Mouse (Mus musculus): ENCODE data around the gene Bad. TPM values are rescaled to one million over a fixed set of nuclear protein-coding genes. Genes with fewer than 3 reads are reported as not detected.
"Not testable (repeated sequence)": the region's sequence is repeated elsewhere in the genome, so short reads cannot be mapped to it uniquely, and the experiment has no call there.

Gene Bad
- polyA plus RNA-seq, 1 experiment from 2014 or later = 61.7 TPM

DNA sequence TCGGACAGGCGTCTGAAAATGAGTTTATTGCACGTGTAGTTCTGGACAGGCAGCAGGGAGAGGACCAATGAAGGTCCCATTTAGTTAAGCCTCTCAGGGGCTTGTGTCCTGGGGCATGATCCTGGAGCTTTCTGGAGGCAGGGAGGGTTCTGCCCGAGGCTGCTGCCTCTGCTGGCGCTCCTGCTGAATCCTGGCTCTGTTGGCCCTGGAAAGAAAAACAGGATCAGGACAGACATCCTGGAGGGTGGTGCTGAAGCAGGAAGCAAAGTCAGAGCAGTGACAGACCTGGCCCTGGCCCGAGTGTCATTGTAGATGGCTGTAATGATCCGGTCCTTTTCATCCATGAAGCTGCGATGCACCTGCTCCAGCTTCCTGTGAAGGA, 46.2 kb downstream of the Bad start:
- ATAC-seq (ENCODE audit: low FRiP score) (no peak), DNase-seq (ENCODE audit: low spot score) (no peak)
- Histone ChIP-seq H3K36me3 (ENCODE audit: control insufficient read depth, insufficient read depth, low read length) (no peaks in the 10 kb centered on the region), H3K27me3 (ENCODE audit: control insufficient read depth, insufficient read depth, low read length) (no peaks in the 10 kb centered on the region), H3K4me3 (ENCODE audit: low read depth, low read length) (peak overlapping the region; percentile 77), H3K9ac (ENCODE audit: low read depth, low read length) (peak overlapping the region; percentile 89), H3K4me1 (replicated peaks; ENCODE audit: control insufficient read depth, insufficient read depth, low read length) (peaks cover 4% of the 10 kb centered on the region), H3K4me2 (replicated peaks; ENCODE audit: low read depth, low read length) (peak overlapping the region; percentile 99), H3K9me3 (ENCODE audit: control insufficient read depth, low read length) (no peaks in the 10 kb centered on the region), H3K27ac (ENCODE audit: low read depth, low read length) (peak overlapping the region; percentile 67)
- WGBS = under 1% methylated on average over 8 of the region's 8 CpGs

GRCm38 (mm10) chr19:6989251-6989650, 47.6 kb downstream of the Bad start:
- DNase-seq (ENCODE audit: low spot score) = no peak
- WGBS = 80% methylated on average over 8 of the region's 8 CpGs
- Histone ChIP-seq H3K36me3 (ENCODE audit: control insufficient read depth, insufficient read depth, low read length) (no peaks in the 10 kb centered on the region), H3K27me3 (ENCODE audit: control insufficient read depth, insufficient read depth, low read length) (no peaks in the 10 kb centered on the region), H3K9me3 (ENCODE audit: control insufficient read depth, low read length) (no peaks in the 10 kb centered on the region), H3K4me2 (replicated peaks; ENCODE audit: low read depth, low read length) (no peak overlapping the region), H3K4me3 (ENCODE audit: low read depth, low read length) (no peak overlapping the region), H3K27ac (ENCODE audit: low read depth, low read length) (no peak overlapping the region), H3K9ac (ENCODE audit: low read depth, low read length) (no peak overlapping the region), H3K4me1 (replicated peaks; ENCODE audit: control insufficient read depth, insufficient read depth, low read length) (peaks cover 7% of the 10 kb centered on the region)
- ATAC-seq (ENCODE audit: low FRiP score) = no peak

GRCm38 (mm10) chr19:6990712-6991111, 49.1 kb downstream of the Bad start:
- Histone ChIP-seq H3K4me2 (replicated peaks; ENCODE audit: low read depth, low read length) (no peak overlapping the region), H3K9me3 (ENCODE audit: control insufficient read depth, low read length) (no peaks in the 10 kb centered on the region), H3K9ac (ENCODE audit: low read depth, low read length) (no peak overlapping the region), H3K27me3 (ENCODE audit: control insufficient read depth, insufficient read depth, low read length) (no peaks in the 10 kb centered on the region), H3K4me3 (ENCODE audit: low read depth, low read length) (no peak overlapping the region), H3K4me1 (replicated peaks; ENCODE audit: control insufficient read depth, insufficient read depth, low read length) (peaks cover 7% of the 10 kb centered on the region), H3K27ac (ENCODE audit: low read depth, low read length) (no peak overlapping the region), H3K36me3 (ENCODE audit: control insufficient read depth, insufficient read depth, low read length) (no peaks in the 10 kb centered on the region)
- WGBS = 91% methylated on average over 6 of the region's 6 CpGs
- ATAC-seq (ENCODE audit: low FRiP score) = no peak
- no peak for DNase-seq (ENCODE audit: low spot score)

DNA sequence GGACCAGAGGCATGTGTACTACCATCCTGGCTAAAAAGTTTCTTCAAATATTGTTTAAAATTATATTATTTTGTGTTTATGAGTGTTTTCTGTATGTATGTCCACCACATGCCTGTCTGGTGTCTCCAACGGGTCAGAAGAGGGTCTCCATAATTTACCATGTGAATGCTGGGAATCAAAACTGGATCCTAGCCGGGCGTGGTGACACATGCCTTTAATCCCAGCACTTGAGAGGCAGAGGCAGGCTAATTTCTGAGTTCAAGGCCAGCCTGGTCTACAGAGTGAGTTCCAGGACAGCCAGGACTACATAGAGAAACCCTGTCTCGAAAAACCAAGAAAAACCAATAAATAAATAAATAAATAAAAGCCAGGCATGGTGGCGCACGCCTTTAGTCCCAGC, 49.5 kb downstream of the Bad start:
- not testable (repeated sequence) for H3K4me2 ChIP-seq (replicated peaks; ENCODE audit: low read depth, low read length); H3K9ac ChIP-seq (ENCODE audit: low read depth, low read length); H3K36me3 ChIP-seq (ENCODE audit: control insufficient read depth, insufficient read depth, low read length); H3K4me3 ChIP-seq (ENCODE audit: low read depth, low read length); H3K9me3 ChIP-seq (ENCODE audit: control insufficient read depth, low read length); H3K27ac ChIP-seq (ENCODE audit: low read depth, low read length); ATAC-seq (ENCODE audit: low FRiP score); DNase-seq (ENCODE audit: low spot score); H3K4me1 ChIP-seq (replicated peaks; ENCODE audit: control insufficient read depth, insufficient read depth, low read length); H3K27me3 ChIP-seq (ENCODE audit: control insufficient read depth, insufficient read depth, low read length)
- WGBS = 92% methylated on average over 6 of the region's 6 CpGs

DNA sequence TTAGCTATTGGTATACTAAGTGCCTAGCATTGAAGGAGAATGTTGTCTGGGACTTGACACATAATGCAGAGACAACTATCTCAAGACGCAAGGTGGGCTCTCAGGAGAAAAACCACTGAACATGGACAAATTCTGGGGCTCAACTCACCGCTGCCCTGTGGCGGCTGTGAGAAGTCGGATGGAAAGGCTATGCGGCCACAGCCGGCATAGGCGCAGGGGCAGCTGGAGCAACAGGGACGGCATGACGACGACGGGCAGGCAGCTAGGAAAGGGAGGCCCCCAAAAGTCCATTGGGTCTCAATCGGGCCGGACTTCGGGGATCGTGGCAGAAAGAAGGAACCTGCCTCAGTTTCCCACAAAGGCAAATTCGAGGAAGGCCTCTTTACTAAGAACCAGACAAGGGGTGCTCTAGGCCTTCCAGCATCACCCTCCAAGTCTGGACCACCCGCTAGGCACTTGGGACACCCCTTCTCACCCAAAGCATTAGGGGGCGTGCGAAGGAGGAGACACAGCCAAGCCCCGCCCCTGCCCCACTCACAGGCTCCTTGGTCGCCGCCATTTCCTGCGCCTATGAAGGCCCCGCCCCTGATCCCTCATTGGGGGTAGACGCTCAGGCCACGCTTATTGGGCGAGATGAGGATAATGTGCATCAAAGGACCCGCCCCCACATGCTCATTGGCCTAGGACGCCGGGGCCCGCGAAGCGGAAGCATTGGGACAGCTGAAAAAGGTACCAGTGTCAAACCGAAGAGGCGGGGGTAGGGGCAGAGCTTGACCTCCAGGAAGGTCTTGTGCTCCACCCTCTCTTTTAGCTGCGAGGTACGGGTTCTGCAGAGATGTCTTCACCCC, 50.6 kb downstream of the Bad start, which contains the start of gene Dnajc4:
Gene Dnajc4, minus strand, starts transcription at position 562 of the 848 bp plus-strand sequence.
- H3K4me3 ChIP-seq (ENCODE audit: low read depth, low read length) = peak within 1 kb of the TSS; percentile 43
- 1% methylated on average over 36 of the region's 37 CpGs for WGBS
- peak within 1 kb of the TSS; percentile 73 for H3K27ac ChIP-seq (ENCODE audit: low read depth, low read length)
- H3K9ac ChIP-seq (ENCODE audit: low read depth, low read length) = peak within 1 kb of the TSS; percentile 58
- peak within 1 kb of the TSS; percentile 84 for H3K4me2 ChIP-seq (replicated peaks; ENCODE audit: low read depth, low read length)
- DNase-seq (ENCODE audit: low spot score) (peak; percentile 96), ATAC-seq (ENCODE audit: low FRiP score) (peak; percentile 96)
- no peaks in the 10 kb centered on the region for H3K9me3 ChIP-seq (ENCODE audit: control insufficient read depth, low read length)
- peaks cover 13% of the 10 kb centered on the region for H3K4me1 ChIP-seq (replicated peaks; ENCODE audit: control insufficient read depth, insufficient read depth, low read length)
- no peaks in the 10 kb centered on the region for H3K36me3 ChIP-seq (ENCODE audit: control insufficient read depth, insufficient read depth, low read length)
- no peaks in the 10 kb centered on the region for H3K27me3 ChIP-seq (ENCODE audit: control insufficient read depth, insufficient read depth, low read length)

GRCm38 (mm10) chr19:6993011-6993770, 51.5 kb downstream of the Bad start:
- H3K4me3 ChIP-seq (ENCODE audit: low read depth, low read length) = peak overlapping the region; percentile 43
- 63% methylated on average over 14 of the region's 14 CpGs for WGBS

GRCm38 (mm10) chr19:6994002-6994401, 52.3 kb downstream of the Bad start:
- 89% methylated on average over 8 of the region's 8 CpGs for WGBS
- no peak overlapping the region for H3K27ac ChIP-seq (ENCODE audit: low read depth, low read length)
- H3K9me3 ChIP-seq (ENCODE audit: control insufficient read depth, low read length) = no peaks in the 10 kb centered on the region
- no peaks in the 10 kb centered on the region for H3K27me3 ChIP-seq (ENCODE audit: control insufficient read depth, insufficient read depth, low read length)
- peaks cover 10% of the 10 kb centered on the region for H3K4me1 ChIP-seq (replicated peaks; ENCODE audit: control insufficient read depth, insufficient read depth, low read length)
- H3K4me3 ChIP-seq (ENCODE audit: low read depth, low read length) = no peak overlapping the region
- H3K9ac ChIP-seq (ENCODE audit: low read depth, low read length) = no peak overlapping the region
- ATAC-seq (ENCODE audit: low FRiP score) (no peak), DNase-seq (ENCODE audit: low spot score) (no peak)
- H3K36me3 ChIP-seq (ENCODE audit: control insufficient read depth, insufficient read depth, low read length) = no peaks in the 10 kb centered on the region
- H3K4me2 ChIP-seq (replicated peaks; ENCODE audit: low read depth, low read length) = no peak overlapping the region

More at GRCm38 (mm10) chr19:6993011-6993770, 51.5 kb downstream of the Bad start:
- H3K27ac ChIP-seq (ENCODE audit: low read depth, low read length) = peak overlapping the region; percentile 73
- H3K9ac ChIP-seq (ENCODE audit: low read depth, low read length) = peak overlapping the region; percentile 58
- no peaks in the 10 kb centered on the region for H3K9me3 ChIP-seq (ENCODE audit: control insufficient read depth, low read length)
- H3K27me3 ChIP-seq (ENCODE audit: control insufficient read depth, insufficient read depth, low read length) = no peaks in the 10 kb centered on the region
- no peaks in the 10 kb centered on the region for H3K36me3 ChIP-seq (ENCODE audit: control insufficient read depth, insufficient read depth, low read length)
- DNase-seq (ENCODE audit: low spot score) (no peak), ATAC-seq (ENCODE audit: low FRiP score) (no peak)
- H3K4me1 ChIP-seq (replicated peaks; ENCODE audit: control insufficient read depth, insufficient read depth, low read length) = peaks cover 10% of the 10 kb centered on the region
- H3K4me2 ChIP-seq (replicated peaks; ENCODE audit: low read depth, low read length) = peak overlapping the region; percentile 84

DNA sequence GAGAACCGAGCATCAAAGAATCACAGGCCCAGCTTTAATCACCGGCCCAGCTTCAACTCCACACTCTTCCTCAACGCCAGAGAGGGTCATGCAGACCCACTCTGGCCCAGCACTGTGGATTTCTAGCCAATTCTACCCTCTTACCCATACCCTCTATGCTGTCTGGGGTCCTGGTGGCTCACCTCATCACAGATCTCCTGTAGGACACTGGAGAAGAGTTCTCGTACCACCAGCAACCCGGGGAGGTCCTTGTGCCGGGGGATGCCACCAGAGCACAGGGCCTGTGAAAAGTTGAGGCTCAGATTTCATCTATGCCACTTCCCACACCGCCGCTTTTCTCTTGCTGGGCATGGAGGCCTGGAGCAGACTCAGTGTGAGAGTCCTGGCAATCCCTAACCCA, 52.8 kb downstream of the Bad start:
- Histone ChIP-seq H3K4me3 (ENCODE audit: low read depth, low read length) (no peak overlapping the region), H3K9ac (ENCODE audit: low read depth, low read length) (no peak overlapping the region), H3K4me2 (replicated peaks; ENCODE audit: low read depth, low read length) (0 out of 2 replicates have a peak overlapping the region, but pooled peaks have one; percentile 78), H3K9me3 (ENCODE audit: control insufficient read depth, low read length) (no peaks in the 10 kb centered on the region), H3K27ac (ENCODE audit: low read depth, low read length) (no peak overlapping the region), H3K27me3 (ENCODE audit: control insufficient read depth, insufficient read depth, low read length) (no peaks in the 10 kb centered on the region), H3K4me1 (replicated peaks; ENCODE audit: control insufficient read depth, insufficient read depth, low read length) (peaks cover 10% of the 10 kb centered on the region), H3K36me3 (ENCODE audit: control insufficient read depth, insufficient read depth, low read length) (0 out of 2 replicates have a peak, but pooled peaks cover 1% of the 10 kb centered on the region)
- DNase-seq (ENCODE audit: low spot score) (no peak), ATAC-seq (ENCODE audit: low FRiP score) (no peak)
- 86% methylated on average over 8 of the region's 8 CpGs for WGBS

All from hindbrain, embryonic 11.5 days (tissue).